Mouse (Mus musculus): ENCODE results near the gene Tpi1.
A peak's percentile ranks its signal among the peaks of the same experiment; 100 is the strongest.
"Not testable (repeated sequence)": the region's sequence is repeated elsewhere in the genome, so short reads cannot be mapped to it uniquely, and the experiment has no call there.

Gene Tpi1

GRCm38 (mm10) chr6:124813933-124814332 is at the start of gene Tpi1:
Gene Tpi1 (minus strand): TSS chr6:124814296.
- peak; percentile 94 for DNase-seq

DNA sequence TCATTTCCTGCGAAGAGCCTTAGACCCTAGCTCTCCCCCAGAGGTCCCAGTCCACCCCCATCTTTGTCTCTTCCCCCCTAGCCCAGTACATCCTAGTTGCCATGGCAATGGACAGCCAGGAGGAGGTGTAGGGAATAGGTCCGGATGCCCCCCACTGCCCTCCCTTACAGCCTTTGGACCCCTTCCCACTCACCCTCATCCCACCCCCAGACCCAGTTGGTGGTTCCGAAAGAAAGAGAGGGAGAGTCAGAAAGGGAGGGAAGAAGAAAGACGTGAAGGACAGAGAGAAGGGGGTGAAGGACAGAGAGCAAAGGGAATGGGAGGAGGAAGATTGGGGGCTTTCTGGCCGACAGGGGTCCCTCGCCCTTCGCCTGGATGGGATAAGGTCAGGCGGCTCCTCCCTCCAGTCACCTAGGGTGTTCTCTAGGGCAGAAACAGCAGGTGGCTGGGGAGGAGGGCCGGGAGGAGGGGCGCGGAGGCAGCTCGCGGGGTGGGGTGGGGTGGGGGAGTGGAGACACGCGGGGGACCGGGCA is 49.1 kb upstream of the Tpi1 start:
- DNase-seq: no peak

DNA sequence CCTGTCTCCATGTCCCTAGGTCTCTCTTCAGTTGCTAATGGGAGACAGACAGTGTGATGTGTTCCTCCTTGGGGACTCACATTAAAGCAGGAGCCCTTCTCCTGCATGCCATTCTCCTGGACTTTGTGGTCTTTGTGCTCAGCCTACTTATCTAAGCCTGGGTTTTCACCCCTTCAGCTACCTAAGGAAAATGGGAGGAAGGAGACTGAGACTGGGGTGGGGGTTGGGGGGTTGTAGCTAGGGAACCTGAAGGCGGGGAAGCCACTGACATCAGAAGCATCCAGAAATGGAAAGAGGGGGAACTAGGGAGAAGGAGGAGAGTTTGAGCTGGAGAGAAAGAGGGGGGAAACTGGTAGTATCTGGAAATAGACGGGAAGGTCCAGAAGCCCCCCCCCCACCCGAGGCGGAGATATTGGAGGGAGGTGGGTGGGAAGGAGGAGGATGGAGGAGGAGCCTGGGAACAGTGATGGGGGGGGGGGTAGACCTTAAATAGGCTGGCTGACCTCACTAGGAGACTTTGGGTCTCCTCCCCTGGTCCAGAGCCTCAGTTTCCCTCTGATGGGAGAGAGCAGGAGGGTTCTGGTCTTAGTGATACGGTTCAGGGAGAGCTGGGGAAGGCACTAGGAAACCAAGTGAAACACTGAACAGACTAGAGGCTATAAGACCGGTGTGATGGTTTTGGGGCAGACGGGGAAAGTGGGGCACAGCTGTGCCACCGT is 48.5 kb upstream of the Tpi1 start:
- DNase-seq: no peak

GRCm38 (mm10) chr6:124861802-124862201 is 47.7 kb upstream of the Tpi1 start:
- DNase-seq: no peak

DNA sequence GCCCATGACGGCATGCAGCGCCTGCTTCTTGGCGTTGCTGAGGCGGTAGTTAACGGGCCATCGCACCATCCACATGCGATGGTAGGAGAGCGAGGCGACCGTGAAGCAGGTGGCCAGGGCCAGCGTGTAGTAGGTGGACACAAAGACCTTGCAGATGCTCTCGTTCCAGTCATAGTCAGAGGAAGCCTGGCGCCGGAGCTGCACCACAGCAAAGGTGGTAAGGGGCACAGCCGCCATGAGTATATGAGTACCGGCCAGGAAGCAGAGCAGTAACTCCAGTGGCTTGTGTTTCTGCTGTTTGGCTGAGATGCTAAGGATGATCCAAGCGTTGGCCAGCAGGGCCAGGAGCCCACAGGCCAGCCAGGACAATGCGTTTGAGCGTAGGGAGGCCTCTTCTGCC is 47.2 kb upstream of the Tpi1 start:
- DNase-seq: no peak

GRCm38 (mm10) chr6:124860511-124860910 is 46.4 kb upstream of the Tpi1 start:
- DNase-seq: no peak

DNA sequence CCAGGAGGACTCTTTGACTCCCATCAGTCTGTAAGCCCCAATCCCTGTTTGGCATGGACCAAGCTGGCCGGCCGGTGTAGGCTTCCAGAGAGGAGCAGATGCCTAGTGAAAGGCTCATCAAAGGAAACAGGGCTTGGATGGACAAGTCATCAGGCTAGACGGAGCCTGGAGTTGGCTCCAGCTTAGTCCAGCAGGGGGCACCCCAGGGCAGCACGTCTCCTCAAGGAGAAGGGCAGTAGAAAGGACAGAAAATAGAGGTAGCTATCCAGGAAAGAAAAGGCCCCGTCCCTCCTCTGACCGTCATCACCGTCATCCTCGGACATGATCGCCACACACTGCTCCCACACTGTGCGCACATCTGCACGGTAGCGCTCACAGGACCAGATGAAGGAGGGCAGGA is 45.6 kb upstream of the Tpi1 start:
- DNase-seq: peak; percentile 87

DNA sequence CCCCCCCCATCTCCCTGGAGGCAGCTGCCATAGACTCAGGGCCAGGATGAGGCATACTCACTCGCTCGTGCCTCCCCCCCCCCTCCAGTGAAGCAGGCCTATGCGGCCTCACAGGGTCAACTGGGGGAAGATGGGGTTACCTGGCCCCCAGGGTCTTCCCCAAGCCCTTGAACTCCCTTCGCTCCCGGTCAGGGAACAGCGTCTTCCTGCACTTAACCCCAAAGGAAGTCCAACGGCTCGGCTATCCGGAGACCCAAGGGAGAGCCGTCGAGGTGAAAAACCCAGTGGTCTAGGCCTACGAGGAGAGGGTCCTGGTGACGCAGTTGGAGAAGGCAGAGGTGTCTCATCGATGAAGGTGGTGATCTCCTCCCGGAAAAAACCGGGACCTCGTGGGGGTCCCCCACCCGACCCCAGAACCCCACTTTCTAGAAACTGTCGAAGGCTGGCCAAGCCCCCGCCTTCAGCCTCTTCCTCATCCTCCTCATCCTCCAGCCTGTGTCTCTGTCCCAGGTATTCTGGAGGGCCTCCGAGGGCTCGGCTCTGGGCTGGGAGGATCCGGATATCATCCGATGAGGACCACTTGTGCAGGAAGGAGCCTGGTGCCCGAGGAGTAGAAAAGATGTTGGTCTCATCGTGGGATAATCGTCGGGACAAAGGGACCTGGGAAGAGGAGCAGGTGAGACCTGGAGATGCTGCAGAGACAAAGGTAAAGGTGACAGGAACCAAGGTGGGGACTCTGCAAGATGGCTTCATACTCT is 44.6 kb upstream of the Tpi1 start:
- DNase-seq: no peak

GRCm38 (mm10) chr6:124857840-124858530 is 43.9 kb upstream of the Tpi1 start:
- DNase-seq: no peak

DNA sequence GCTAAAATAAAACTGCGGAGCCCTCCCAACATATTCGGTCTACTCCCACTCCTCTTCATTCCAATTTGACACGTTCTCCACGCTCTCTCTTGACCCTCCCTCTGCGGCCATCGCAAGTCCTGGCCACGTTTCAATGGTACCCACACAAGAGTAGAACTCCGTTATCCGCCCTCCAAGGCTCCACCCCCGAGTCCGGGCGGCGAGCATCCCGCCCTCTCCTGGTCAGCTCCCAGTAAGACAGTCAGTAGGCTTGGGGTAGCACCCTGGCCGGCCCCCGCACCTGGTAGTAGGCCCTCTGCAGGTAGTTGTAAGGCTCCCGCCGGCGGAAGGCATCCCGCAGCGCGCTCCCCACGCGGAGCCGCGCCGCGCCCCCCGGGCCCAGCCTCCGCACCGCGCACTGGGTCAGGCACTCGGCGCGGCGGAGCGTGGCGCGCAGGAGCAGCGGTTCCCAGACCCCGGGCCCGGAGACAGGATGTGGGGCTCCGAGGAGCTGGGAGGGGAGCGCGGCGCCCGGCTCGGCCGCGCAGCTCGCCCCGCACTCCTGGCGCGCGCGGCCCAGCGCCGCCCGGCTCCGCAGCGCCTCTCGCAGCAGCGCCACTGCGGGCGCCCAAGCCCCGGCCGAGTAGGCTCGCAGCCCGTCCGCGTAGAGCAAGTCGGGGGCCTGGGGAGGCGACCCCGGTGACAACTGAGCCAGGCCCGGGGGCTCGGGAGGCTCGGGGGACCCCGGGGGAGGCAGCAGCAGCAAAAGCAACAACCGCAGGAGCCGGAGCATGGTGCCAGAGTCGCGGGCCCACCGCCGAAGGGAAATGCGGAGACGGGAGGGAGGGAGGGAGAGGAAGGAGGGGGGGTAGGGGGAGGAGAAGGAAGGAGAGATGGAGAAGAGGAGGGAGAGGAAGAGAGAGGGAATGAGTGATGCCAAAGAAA is 43.1 kb upstream of the Tpi1 start, which contains the start of gene P3h3:
P3h3 (minus strand) TSS at position 837 of the 924 bp plus-strand sequence.
- DNase-seq: peak; percentile 82

GRCm38 (mm10) chr6:124856321-124856720 is 42.2 kb upstream of the Tpi1 start:
- DNase-seq: no peak

GRCm38 (mm10) chr6:124854647-124855046 is 40.6 kb upstream of the Tpi1 start:
- DNase-seq: no peak

DNA sequence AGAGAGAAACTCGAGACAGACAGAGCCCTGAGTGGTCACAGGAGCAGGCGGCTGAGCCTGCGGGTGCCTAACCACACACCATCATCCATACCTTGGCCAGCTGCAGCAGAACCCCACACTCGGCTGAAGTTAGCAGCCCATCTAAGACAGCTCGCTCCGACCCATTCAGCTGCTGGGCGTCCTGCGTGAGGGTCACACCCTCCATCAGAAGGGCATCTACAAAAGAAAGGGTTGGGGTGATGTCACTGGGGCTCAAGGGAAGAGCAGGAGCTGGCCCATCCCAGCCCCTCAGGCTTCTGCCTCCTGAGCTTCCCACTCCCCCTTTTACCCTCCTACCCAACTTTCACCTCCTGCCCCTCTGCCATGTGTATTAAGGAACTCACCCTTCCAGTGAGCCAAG is 36.4 kb upstream of the Tpi1 start:
- DNase-seq: no peak

GRCm38 (mm10) chr6:124847305-124847704 is 33.2 kb upstream of the Tpi1 start:
- DNase-seq: peak; percentile 92

GRCm38 (mm10) chr6:124840241-124841167 is 26.4 kb upstream of the Tpi1 start, which contains the start of gene Gnb3:
Gene Gnb3 (minus strand): TSS chr6:124840275.
- DNase-seq: no peak

GRCm38 (mm10) chr6:124839805-124840204 is 25.7 kb upstream of the Tpi1 start:
- DNase-seq: no peak

- no peak for DNase-seq
These were observed 22.3 kb upstream of the Tpi1 start for GRCm38 (mm10) chr6:124836411-124836810.

GRCm38 (mm10) chr6:124835531-124835930 is 21.4 kb upstream of the Tpi1 start:
- DNase-seq: no peak

GRCm38 (mm10) chr6:124834512-124835081 is 20.5 kb upstream of the Tpi1 start:
- no peak for DNase-seq

DNA sequence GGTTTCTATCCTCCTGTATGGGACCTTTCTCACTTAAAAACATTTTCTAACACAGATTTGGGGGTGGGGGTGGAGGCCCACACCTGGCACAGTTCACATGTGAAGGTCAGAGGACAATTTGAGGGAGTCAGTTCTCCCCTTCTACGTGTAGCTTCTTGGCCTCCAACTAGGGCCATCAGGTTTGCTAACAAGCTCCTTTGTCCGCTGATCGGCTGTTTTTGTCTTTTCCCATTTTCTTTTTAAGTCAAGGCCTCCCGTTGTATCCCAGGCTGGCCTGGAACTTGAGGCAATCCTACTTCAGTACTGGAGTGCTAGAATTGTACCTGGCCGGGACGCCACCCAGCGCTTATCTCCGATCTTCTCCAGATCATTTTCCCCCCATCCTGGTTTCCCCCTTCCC is 17.6 kb upstream of the Tpi1 start:
- DNase-seq: no peak

- DNase-seq: not testable (repeated sequence)
These were observed 17.1 kb upstream of the Tpi1 start for GRCm38 (mm10) chr6:124831199-124831598.
